Mouse (Mus musculus) gastrocnemius, postnatal 25 days (tissue): ENCODE data around the gene Esp22. TPM values are rescaled to one million over a fixed set of nuclear protein-coding genes. Genes with fewer than 3 reads are reported as not detected.
"Not testable (repeated sequence)": the region's sequence is repeated elsewhere in the genome, so short reads cannot be mapped to it uniquely, and the experiment has no call there.

Source experiments
- DNase-seq: peaks from one replicate; pipeline ENCODE4 v3.0.0; 2022
- long read RNA-seq, 2 experiments: library from polyadenylated mRNA; stranded (forward); transcript quantifications; one replicate each; pipeline ENCODE4 v2.0.0; 2021
- total RNA-seq, 2 experiments: library from RNA; stranded (reverse); gene quantifications; 1 replicate in 1 of 2; 2 replicates in 1 of 2; pipeline ENCODE4 v1.2.3; 2021

The Esp22 gene
- total RNA-seq, result not detected
- long read RNA-seq, experiment 1, result 0 reads
- long read RNA-seq, experiment 2, result 0 reads

DNA sequence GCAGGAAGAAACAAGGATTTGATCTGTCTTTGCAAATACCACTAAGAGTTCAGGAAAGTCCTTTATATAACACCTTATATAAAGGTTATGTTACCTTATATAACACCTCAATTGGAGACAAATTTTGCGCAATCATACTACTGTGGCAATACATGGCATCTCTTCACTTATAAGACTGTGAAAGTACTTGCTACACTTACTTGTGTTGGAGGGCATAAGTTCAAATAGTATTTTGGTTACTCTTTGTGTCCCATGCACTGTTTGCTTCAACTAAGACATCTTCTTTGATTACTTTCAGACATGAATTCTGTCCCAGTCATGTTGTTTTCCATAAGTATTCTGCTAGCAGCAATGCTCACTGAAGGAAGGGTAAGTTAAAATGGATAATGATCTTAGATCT lies at the start of gene Esp22:
Gene Esp22, plus strand, starts transcription at position 301 of the 400 bp plus-strand sequence.
- DNase-seq, result no peak

DNA sequence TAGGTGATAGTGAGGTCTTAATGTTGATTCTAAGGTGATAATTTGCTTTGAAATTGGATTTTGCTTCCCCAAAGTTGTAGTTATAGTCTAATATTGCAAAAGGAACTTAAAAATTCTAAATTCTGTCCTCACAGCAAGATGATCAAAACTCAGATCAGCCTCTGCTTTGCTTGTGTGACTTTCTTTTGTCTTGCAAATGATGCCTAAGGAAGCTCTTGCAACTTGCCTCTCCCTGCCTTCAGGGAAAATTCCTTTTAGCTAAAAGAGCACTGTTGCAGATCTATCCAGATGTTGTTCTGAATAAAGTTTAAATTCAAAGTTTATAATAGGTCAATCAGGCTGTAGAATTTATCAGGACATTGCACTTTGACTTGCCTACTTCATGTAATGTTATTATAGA lies 31.5 kb upstream of the Esp22 start:
- DNase-seq, result no peak

GRCm38 (mm10) chr17:39076937-39077336 lies 18.2 kb upstream of the Esp22 start, which contains the start of gene Esp23:
Gene Esp23, minus strand, starts transcription at chr17:39077037.
- no peak for DNase-seq

- not testable (repeated sequence) for DNase-seq
These were observed 12.0 kb downstream of the Esp22 start for GRCm38 (mm10) chr17:39107126-39107525.

DNA sequence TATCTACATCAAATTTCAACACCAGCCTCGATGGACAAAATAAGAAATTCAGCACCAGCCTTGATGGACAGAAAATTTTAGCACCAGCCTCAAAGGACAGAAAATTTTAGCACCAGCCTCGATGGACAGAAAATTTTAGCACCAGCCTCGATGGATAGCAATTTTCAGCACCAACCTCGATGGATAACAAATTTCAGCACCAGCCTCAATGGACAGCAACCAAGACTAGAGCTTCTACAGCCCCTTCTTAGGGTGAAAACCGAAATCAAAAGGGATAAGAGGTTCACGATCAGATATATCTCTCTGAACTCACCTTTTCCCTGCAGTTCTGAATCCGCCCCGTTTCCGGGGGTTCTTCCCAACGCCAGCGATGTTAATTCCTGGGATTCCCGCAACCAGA lies 34.0 kb downstream of the Esp22 start:
- not testable (repeated sequence) for DNase-seq

Other genes with a start within 250 kb of the Esp22 start
- gene Esp24, start 58.6 kb upstream of the Esp22 start, total RNA-seq, result not detected
- not detected for gene Gm21903, start 52.0 kb upstream of the Esp22 start, total RNA-seq
- gene Esp23, start 18.3 kb upstream of the Esp22 start, total RNA-seq, result not detected